Mouse (Mus musculus) G1E (cell line): ENCODE results near the gene Chst11. TPM values are rescaled to one million over a fixed set of nuclear protein-coding genes. Genes with fewer than 3 reads are reported as not detected.

Experiments used
- ATAC-seq: 2 replicates; pipeline ENCODE4 v1.8.0; 2016; ENCODE audit warnings: mild to moderate bottlenecking; ENCODE audit not compliant: insufficient number of reproducible peaks, poor library complexity, low FRiP score, severe bottlenecking; ENCODE audit errors: extremely low read depth
- DNase-seq: peaks from one replicate; pipeline ENCODE4 v3.0.0; 2012; ENCODE audit warnings: low spot score
- H3K27me3 ChIP-seq: 2 replicates; pipeline ENCODE4 v1.6.1; 2012; ENCODE audit warnings: mild to moderate bottlenecking, low read length, inconsistent platforms; ENCODE audit not compliant: insufficient read depth
- H3K36me3 ChIP-seq: replicated peaks from 2 replicates; pipeline ENCODE3; 2012; ENCODE audit warnings: mild to moderate bottlenecking, inconsistent platforms
- H3K4me1 ChIP-seq: 2 replicates; pipeline ENCODE4 v1.6.1; 2012; ENCODE audit warnings: low read depth, low read length, inconsistent platforms, mixed read lengths; ENCODE audit not compliant: insufficient read depth
- H3K4me3 ChIP-seq: 2 replicates; pipeline ENCODE4 v1.5.1; 2012; ENCODE audit warnings: low read depth, mild to moderate bottlenecking, inconsistent platforms, low read length, moderate library complexity, mixed read lengths
- H3K9me3 ChIP-seq: replicated peaks from 2 replicates; pipeline ENCODE4 v1.6.1; 2012; ENCODE audit warnings: inconsistent platforms
- CTCF ChIP-seq: IDR thresholded peaks from 2 replicates; pipeline ENCODE4 v1.5.1; 2012; ENCODE audit warnings: low read depth, low read length, inconsistent platforms, mixed read lengths
- GATA1 ChIP-seq: IDR thresholded peaks from 2 replicates; pipeline ENCODE4 v1.6.1; 2012; ENCODE audit warnings: borderline replicate concordance, low read length, inconsistent platforms, mixed read lengths
- GATA2 ChIP-seq: IDR thresholded peaks from 2 replicates; pipeline ENCODE4 v1.6.1; 2012; ENCODE audit warnings: low read depth, low read length, inconsistent platforms, borderline replicate concordance
- POLR2AphosphoS5 ChIP-seq: IDR thresholded peaks from 2 replicates; pipeline ENCODE4 v1.6.1; 2012; ENCODE audit warnings: low read depth, low read length, inconsistent platforms; ENCODE audit not compliant: insufficient replicate concordance
- TAL1 ChIP-seq: conservative IDR thresholded peaks from 2 replicates; pipeline ENCODE4 v1.6.1; 2012; ENCODE audit warnings: low read depth, low read length, inconsistent platforms, mixed read lengths
- polyA plus RNA-seq: library from polyadenylated mRNA; stranded (reverse); fragments of >175 nt; gene quantifications from 2 replicates; pipeline ENCODE4 v1.2.3, GENCODE M21; 2012
- total RNA-seq, 2 experiments: library from RNA; stranded (forward) in 1 of 2; stranded (reverse) in 1 of 2; fragments of 200-1000 nt in 1 of 2; fragments of >200 nt in 1 of 2; fragmentation: Nextera tagmentation in 1 of 2; gene quantifications; 2 replicates each; pipeline ENCODE4 v1.2.3; 2014 to 2017

Chst11 gene
- total and polyA plus RNA-seq, 3 experiments = 15.6 to 44.6 (median 38.2) TPM

DNA sequence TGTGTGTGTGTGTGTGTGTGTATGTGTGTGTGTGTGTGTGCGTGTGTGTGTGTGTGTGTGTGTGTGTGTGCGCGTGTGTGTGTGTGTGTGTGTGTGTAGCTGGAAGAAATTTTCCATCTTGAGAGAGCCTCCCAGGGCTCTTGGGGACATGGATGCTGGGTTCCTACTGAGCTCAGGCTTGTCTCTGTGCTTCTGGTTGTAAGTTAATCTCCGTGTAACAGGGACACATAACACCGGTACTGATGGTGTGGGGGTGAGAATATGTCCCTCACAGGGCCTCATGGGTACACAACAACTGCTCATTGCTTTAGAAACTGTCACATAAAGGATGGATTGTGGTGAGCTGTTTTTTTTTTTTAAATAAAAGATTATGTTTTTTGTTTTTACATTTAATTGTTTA, 33.2 kb downstream of the Chst11 start:
- peaks cover 44% of the 10 kb centered on the region for H3K36me3 ChIP-seq
- H3K4me1 ChIP-seq = peaks cover 95% of the 10 kb centered on the region
- H3K9me3 ChIP-seq = peaks cover 12% of the 10 kb centered on the region
- no peaks in the 10 kb centered on the region for H3K27me3 ChIP-seq
- H3K4me3 ChIP-seq = no peak overlapping the region; the same call in 1 of the 2 replicates
- DNase-seq = no peak
- no peak for TF ChIP-seq GATA2
- no peak for TF ChIP-seq GATA1
- no peak for TF ChIP-seq TAL1
- no peak for ATAC-seq

DNA sequence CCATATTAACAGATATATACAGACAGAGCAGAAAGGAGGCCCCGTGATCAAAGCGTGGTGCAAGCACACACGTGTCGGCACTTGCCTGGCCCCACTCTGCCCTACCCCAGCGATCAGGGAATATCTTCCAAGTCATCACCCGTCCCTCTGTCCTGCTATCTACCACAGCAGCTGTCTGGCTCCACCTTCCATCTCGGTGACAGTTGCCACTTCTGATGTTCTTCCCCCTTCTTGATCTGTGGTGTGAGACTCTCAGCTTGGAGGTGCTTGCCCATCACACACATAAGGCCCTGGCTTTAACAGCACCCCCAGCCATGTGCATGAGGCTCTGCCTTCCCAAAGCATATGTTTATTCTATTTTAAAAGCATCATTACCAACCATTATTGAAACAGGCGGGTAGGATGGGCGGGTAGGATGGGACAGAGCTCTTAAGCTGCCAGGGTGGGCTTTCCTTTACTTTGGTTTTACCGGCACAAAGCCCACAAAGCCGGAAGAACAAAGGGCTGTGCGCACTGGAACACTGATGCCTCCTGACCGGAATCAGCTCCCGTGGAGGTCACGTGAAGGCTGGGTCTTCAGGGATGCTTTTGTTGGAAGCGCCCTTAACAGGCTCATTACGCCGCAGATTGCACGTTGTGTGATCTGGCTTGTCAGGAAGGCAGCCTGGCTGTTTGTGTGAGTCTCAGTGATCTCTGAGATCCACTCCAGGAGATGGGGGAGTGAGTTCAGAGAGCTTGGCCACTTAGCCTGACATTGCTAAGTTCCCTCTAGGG, 34.4 kb downstream of the Chst11 start:
- no peaks in the 10 kb centered on the region for H3K27me3 ChIP-seq
- H3K9me3 ChIP-seq = peaks cover 7% of the 10 kb centered on the region
- peaks cover 44% of the 10 kb centered on the region for H3K36me3 ChIP-seq
- TF ChIP-seq CTCF (no peak), TAL1 (peak; percentile 97), GATA1 (no peak), POLR2AphosphoS5 (no peak), GATA2 (peak; percentile 54; the same call in 1 of the 2 replicates)
- peak overlapping the region; percentile 56; the same call in 1 of the 2 replicates for H3K4me3 ChIP-seq
- ATAC-seq (peak; percentile 91), DNase-seq (peak; percentile 86)
- H3K4me1 ChIP-seq = peaks cover 86% of the 10 kb centered on the region

DNA sequence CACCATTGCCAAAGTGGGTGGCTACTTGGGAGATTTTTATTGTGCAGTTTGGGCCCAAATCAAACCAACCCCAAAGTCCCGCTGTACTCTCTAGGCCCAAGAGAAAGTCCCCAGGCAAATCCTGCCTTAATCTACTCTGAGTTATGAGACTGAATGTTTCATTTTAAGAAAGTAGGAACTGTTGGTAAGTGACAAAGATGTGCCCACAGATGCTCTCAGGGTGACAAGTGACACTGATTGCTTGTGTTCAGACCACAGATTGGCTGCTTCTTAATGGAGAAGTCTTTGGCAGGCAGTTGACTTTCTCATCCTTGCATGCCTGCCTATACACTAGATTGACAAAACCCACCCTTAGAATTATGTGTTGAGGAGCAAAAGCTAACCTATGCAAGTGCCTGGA, 37.3 kb downstream of the Chst11 start:
- no peak for ATAC-seq
- TF ChIP-seq GATA1 (no peak), TAL1 (no peak), GATA2 (no peak), POLR2AphosphoS5 (no peak), CTCF (no peak)
- Histone ChIP-seq H3K4me3 (no peak overlapping the region), H3K4me1 (peaks cover 74% of the 10 kb centered on the region), H3K9me3 (no peaks in the 10 kb centered on the region), H3K36me3 (peaks cover 66% of the 10 kb centered on the region), H3K27me3 (no peaks in the 10 kb centered on the region)
- no peak for DNase-seq

GRCm38 (mm10) chr10:83026174-83026573, 40.9 kb downstream of the Chst11 start:
- no peak for TF ChIP-seq GATA1
- no peak for TF ChIP-seq GATA2
- TF ChIP-seq CTCF = no peak
- no peak for TF ChIP-seq TAL1
- no peak for TF ChIP-seq POLR2AphosphoS5
- Histone ChIP-seq H3K4me1 (peaks cover 67% of the 10 kb centered on the region), H3K27me3 (no peaks in the 10 kb centered on the region), H3K4me3 (no peak overlapping the region), H3K9me3 (no peaks in the 10 kb centered on the region), H3K36me3 (peaks cover 83% of the 10 kb centered on the region)
- no peak for DNase-seq
- ATAC-seq = no peak

DNA sequence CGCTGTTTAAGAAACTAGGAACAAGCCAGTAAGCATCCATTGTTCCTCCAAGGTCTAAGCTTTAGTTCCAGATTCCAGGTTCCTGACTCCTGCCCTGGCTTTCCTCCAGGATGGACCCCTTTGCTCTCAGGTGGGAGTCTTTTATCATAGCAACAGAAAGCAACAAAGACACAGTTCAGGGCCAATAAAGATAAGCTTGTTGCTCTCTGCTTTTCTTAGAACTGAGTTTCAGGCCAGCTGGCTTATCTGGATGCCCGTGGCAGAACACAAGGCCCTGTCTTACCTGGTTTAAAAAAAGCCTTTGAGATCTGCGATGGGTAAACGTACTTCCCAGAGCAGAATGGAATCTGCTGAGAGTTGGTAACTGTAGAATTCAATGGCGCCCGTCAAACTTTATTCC, 42.4 kb downstream of the Chst11 start:
- DNase-seq (no peak), ATAC-seq (peak; percentile 37; the same call in 1 of the 2 replicates)
- H3K4me3 ChIP-seq = no peak overlapping the region
- no peaks in the 10 kb centered on the region for H3K27me3 ChIP-seq
- no peak for TF ChIP-seq CTCF
- TF ChIP-seq TAL1 = peak; percentile 41
- no peaks in the 10 kb centered on the region for H3K9me3 ChIP-seq
- peaks cover 57% of the 10 kb centered on the region for H3K4me1 ChIP-seq
- H3K36me3 ChIP-seq = peaks cover 82% of the 10 kb centered on the region

GRCm38 (mm10) chr10:83030103-83030661, 44.9 kb downstream of the Chst11 start:
- Histone ChIP-seq H3K27me3 (no peaks in the 10 kb centered on the region), H3K4me1 (peaks cover 57% of the 10 kb centered on the region), H3K4me3 (no peak overlapping the region), H3K36me3 (peaks cover 82% of the 10 kb centered on the region), H3K9me3 (no peaks in the 10 kb centered on the region)
- ATAC-seq (no peak), DNase-seq (no peak)
- TF ChIP-seq TAL1 (no peak), GATA1 (no peak), GATA2 (no peak), POLR2AphosphoS5 (no peak), CTCF (no peak)
